Mouse (Mus musculus): ENCODE results near the gene Cyb5b.
"Not testable (repeated sequence)": the region's sequence is repeated elsewhere in the genome, so short reads cannot be mapped to it uniquely, and the experiment has no call there.

Gene Cyb5b

GRCm38 (mm10) chr8:107181122-107181521 lies 30.7 kb downstream of the Cyb5b start:
- DNase-seq, result no peak

- DNase-seq, result peak; percentile 36 to 64
These were observed 34.6 kb downstream of the Cyb5b start for GRCm38 (mm10) chr8:107184996-107185395.

- DNase-seq, result no peak
These were observed 36.4 kb downstream of the Cyb5b start for GRCm38 (mm10) chr8:107186659-107187390.

- DNase-seq, result no peak
These were observed 37.2 kb downstream of the Cyb5b start for GRCm38 (mm10) chr8:107187631-107188030.

GRCm38 (mm10) chr8:107192631-107193030 lies 42.2 kb downstream of the Cyb5b start:
- DNase-seq, result peak in 1 of 2 experiments; percentile 25

- no peak for DNase-seq
These were observed 42.9 kb downstream of the Cyb5b start for GRCm38 (mm10) chr8:107193331-107193730.

- no peak for DNase-seq
These were observed 44.5 kb downstream of the Cyb5b start for GRCm38 (mm10) chr8:107194786-107195451.

GRCm38 (mm10) chr8:107197901-107198826 lies 47.7 kb downstream of the Cyb5b start:
- no peak for DNase-seq

GRCm38 (mm10) chr8:107205164-107205563 lies 54.7 kb downstream of the Cyb5b start:
- DNase-seq, result peak in 1 of 2 experiments; percentile 23

- DNase-seq, result peak; percentile 48 to 67
These were observed 55.5 kb downstream of the Cyb5b start for GRCm38 (mm10) chr8:107205701-107206561.

GRCm38 (mm10) chr8:107206782-107207525 lies 56.5 kb downstream of the Cyb5b start:
- no peak for DNase-seq

- no peak for DNase-seq
These were observed 58.7 kb downstream of the Cyb5b start for GRCm38 (mm10) chr8:107209185-107209584.

GRCm38 (mm10) chr8:107212006-107212405 lies 61.6 kb downstream of the Cyb5b start:
- no peak for DNase-seq

- DNase-seq, result not testable (repeated sequence)
These were observed 66.8 kb downstream of the Cyb5b start for GRCm38 (mm10) chr8:107217230-107217629.

- no peak for DNase-seq
These were observed 67.7 kb downstream of the Cyb5b start for GRCm38 (mm10) chr8:107218091-107218490.

- DNase-seq, result no peak
These were observed 68.6 kb downstream of the Cyb5b start for GRCm38 (mm10) chr8:107219078-107219477.

- DNase-seq, result peak in 1 of 2 experiments; percentile 26
These were observed 71.7 kb downstream of the Cyb5b start for GRCm38 (mm10) chr8:107221924-107222851.

- peak; percentile 36 to 76 for DNase-seq
These were observed 75.7 kb downstream of the Cyb5b start for GRCm38 (mm10) chr8:107226183-107226582.

GRCm38 (mm10) chr8:107227011-107227626 lies 76.7 kb downstream of the Cyb5b start:
- DNase-seq, result peak in 1 of 2 experiments; percentile 26

GRCm38 (mm10) chr8:107233251-107233650 lies 82.8 kb downstream of the Cyb5b start:
- no peak for DNase-seq

All from lung, postnatal 4 days (tissue).